Mouse (Mus musculus) thymus, postnatal 14 days (tissue): ENCODE measurements around the gene Slc35b2.

ENCODE experiments used
- DNase-seq: peaks from one replicate; pipeline ENCODE4 v3.0.0; 2021

The Slc35b2 gene

DNA sequence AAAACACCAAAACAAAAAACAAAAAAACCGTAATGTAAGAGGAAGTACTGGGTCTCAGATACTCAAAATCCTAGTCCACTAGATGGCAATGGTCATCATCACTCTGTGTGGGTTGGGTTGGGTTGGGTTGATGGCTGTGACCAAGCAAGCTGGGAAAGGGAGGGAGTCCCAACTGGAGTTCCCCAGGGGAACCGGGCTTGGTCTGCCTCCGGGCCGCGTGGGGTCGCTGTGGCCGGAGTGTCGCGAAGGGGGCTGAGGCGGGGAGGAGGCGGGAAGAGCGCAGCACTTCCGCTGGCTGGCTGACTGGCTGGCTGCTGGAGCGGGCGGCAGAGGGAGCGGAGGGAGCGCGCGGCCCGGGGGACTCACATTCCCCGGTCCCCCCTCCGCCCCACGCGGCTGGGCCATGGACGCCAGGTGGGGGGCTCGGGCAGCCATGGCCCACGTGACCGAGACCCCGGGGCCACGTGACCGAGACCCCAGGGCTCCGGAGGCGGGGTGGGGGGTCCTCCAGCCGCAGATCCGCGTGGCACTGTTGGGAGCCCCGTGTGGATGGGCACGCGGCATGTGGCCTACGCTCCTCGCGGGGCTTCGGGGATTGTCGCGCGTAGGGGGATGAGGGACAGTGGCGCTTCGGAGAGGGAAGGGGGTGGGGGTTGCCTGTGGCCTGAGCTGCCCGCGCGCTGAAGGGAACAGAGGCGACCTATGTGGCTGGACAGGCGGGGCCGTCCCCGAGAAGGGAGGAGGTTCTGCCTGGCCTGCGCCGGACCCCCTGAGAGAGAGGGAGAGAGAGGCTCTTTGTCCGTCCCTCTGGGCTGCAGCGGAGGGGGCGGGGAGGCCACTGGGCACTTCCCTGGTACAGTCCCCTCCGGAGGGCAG, at the start of gene Slc35b2:
Gene Slc35b2, plus strand, starts transcription at position 220 of the 876 bp plus-strand sequence.
- peak; percentile 93 for DNase-seq

- DNase-seq, result no peak
Measured at GRCm38 (mm10) chr17:45515204-45515726, 48.4 kb upstream of the Slc35b2 start.

DNA sequence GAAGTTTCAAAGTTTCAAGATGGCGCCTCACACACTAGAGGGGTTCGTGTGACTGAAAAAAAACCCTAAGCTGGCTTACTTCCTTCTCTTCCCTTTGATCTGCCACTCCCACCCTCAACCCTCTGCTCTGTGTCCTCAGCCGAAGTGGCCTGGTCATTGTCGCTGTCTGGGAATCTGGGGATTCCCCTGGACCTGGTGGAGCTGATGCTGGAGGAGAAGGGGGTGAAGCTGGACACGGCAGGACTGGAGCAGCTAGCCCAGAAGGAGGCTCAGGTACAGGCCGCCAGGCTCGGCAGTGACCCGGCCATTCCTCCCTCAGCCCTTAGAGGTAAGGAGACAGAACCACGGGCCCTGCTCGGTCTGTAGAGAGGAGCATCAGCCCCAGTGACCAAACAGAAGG, 47.9 kb upstream of the Slc35b2 start:
- DNase-seq, result peak; percentile 3

DNA sequence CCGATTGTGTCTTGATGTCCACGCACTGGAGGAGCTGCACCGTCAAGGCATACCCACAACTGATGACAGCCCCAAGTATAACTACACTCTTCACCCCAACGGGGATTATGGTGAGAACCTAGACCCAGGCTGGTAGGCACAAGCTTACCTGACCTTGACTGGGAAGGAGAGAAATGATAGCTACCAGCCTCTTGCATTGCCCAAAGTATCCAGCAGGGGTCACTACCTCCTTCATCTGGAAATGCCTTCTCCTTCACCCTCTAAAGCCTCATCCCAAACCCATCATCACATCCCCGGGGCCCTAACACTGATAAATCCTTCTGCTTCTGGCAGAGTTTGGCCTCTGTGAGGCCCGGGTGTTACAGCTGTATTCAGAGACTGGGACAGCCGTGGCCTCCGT, 47.2 kb upstream of the Slc35b2 start:
- peak; percentile 77 for DNase-seq

GRCm38 (mm10) chr17:45517135-45517534, 46.5 kb upstream of the Slc35b2 start:
- DNase-seq, result no peak

- no peak for DNase-seq
Measured at GRCm38 (mm10) chr17:45517549-45518215, 46.0 kb upstream of the Slc35b2 start.

GRCm38 (mm10) chr17:45518766-45519475, 44.8 kb upstream of the Slc35b2 start:
- DNase-seq, result no peak

- DNase-seq, result no peak
Measured at GRCm38 (mm10) chr17:45520136-45520535, 43.5 kb upstream of the Slc35b2 start.

DNA sequence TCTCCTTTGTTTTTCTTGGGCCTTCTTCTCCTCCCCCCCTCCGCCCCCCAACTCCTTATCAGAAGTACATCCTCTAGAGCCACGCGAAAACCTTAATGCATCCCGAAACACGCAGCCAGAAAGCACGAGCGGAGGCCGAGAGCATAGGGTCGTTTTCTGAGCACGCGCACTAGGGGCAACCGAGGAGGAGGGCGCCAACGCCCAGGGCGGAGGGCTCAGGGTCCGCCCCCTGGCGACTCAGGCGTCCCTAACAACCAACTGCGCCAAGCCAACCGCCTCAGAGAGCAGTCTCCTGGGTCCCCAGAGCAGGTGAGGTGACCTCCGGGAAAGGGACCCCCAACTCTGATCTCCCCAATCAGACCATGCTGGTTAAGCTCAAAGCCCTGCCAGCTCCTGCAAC, 40.4 kb upstream of the Slc35b2 start, which contains the start of gene Tcte1:
Gene Tcte1, plus strand, starts transcription at position 172 of the 400 bp plus-strand sequence.
- peak; percentile 77 for DNase-seq

DNA sequence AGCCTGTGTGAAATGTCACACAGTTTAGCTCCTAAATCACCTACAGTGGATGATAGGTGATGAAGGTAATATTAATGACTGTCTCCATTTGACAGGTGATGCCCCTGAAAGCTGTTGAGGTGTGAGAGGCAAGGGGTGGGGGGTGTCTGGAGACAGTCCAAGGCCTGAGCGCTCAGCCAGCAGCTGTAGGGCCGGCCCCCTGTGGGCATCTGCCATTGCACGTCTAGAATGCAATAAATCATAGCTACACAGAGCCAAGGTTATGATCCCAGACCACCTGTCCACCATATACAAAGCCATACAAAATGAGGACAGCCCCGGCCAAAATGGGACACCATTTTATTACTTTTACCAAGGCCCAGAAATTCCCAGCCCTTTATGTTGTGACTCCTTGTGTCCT, 38.7 kb upstream of the Slc35b2 start:
- DNase-seq, result no peak

DNA sequence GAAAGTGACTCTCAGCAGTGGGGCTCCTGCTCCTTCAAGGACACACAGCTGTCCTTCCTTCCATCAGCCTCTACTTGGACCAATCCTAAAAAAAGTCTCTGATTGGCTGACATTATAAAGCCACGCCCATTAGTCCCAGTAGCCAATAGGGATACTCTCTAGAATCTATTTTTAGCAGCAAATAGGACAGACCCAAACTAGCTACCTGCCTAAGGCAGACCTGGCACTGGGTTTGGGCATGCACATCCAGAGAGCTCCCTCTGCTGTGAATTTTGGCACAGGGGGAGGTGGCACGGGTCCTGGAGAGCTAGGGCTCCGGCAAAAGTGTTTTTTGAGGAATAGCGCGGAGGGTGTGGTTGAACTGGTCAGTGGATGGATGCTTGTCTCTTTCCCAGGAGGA, 37.1 kb upstream of the Slc35b2 start:
- no peak for DNase-seq

DNA sequence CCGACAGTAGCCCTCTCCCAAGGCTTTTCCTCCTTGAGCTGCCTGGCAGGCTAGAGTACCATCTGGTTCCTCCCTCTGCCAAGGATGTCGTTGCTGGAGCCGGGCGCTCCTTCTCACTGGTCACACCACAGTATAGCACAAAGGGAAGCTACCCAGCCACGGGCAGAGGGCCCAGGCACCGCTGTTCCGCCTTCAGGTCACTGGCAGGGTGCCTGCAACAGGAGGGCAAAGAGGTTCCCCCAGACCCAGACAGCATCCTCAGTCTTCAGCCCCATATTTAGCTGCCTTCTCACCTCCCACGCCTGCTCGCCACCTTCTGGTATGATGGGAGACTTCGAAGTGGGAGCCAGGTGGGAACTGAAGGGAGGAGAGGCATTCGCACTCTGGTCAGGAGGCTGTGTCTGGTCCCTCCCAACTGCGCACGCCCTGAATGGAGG, 33.3 kb upstream of the Slc35b2 start:
- no peak for DNase-seq

DNA sequence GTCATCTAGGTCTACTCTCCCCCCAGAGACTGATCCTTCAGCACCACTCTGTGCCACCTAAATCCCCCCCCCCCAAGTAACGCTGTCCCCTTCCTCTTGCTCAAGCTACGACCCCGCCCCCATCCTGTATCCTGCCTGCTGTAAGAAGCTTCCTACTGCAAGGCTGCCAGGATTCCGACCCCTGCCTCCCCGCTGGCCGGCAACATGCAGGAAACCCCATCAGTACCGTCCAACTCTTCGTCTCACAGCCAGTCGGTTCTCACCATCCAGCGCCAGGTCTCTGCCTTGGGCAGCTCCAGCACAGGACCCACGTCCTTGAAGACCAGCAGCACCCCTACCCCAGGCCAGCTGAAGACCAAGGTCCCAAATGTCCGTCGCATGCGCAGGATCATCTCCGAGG, 30.8 kb upstream of the Slc35b2 start:
- DNase-seq, result no peak

- peak; percentile 42 for DNase-seq
Measured at GRCm38 (mm10) chr17:45536264-45536663, 27.4 kb upstream of the Slc35b2 start.

DNA sequence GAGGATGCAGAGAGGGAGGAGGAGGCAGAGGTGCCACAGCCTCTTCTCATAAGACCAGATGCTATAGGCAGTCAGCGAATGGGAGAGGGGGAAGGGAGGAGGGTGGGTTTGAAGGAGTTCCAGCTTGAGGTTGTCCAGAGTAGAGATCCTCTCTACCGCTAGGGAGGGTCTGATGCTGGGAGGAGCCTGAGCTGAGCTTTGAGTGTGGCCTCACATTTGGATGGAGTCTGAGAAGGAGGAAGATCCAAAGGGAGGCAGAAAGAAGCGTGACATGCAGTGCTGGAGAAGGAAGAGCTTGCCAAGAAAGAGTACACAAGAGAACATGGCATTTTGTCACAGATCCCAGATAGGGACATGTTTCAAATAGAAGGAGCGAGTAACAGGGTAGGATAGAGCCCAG, 25.3 kb upstream of the Slc35b2 start:
- DNase-seq, result no peak

DNA sequence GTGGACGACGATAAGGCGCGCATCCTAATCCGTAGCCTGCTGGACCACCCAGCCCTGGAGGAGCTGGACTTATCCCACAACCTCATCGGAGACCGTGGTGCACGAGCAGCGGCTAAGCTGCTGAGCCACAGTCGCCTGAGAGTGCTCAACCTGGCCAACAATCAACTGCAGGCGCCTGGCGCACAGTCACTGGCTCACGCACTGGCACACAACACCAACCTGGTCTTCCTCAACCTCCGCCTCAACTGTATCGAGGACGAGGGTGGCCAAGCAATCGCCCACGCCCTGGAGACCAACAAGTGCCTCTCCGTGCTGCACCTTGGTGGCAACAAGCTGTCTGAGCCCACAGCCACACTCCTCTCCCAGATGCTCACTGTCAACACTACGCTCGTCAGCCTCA, 24.0 kb upstream of the Slc35b2 start:
- DNase-seq, result no peak

GRCm38 (mm10) chr17:45542129-45542528, 21.5 kb upstream of the Slc35b2 start:
- DNase-seq, result no peak

- no peak for DNase-seq
Measured at GRCm38 (mm10) chr17:45542705-45543104, 21.0 kb upstream of the Slc35b2 start.

GRCm38 (mm10) chr17:45543115-45543514, 20.6 kb upstream of the Slc35b2 start:
- no peak for DNase-seq

GRCm38 (mm10) chr17:45544001-45544872, 19.4 kb upstream of the Slc35b2 start:
- no peak for DNase-seq

GRCm38 (mm10) chr17:45544873-45545277, 18.8 kb upstream of the Slc35b2 start:
- no peak for DNase-seq
